Mouse (Mus musculus) stomach, embryonic 14.5 days (tissue): ENCODE measurements around the gene Foxr1. TPM values are rescaled to one million over a fixed set of nuclear protein-coding genes. Genes with fewer than 3 reads are reported as not detected.
A peak's percentile ranks its signal among the peaks of the same experiment; 100 is the strongest.

Source experiments
- ATAC-seq: fragments of 200-750 bp; cut with Nextera tagmentation; 2 replicates; pipeline ENCODE4 v1.8.0; 2017; ENCODE audit warnings: low read depth, moderate TSS enrichment; ENCODE audit not compliant: insufficient number of reproducible peaks, insufficient read depth, low FRiP score
- H3K27ac ChIP-seq: fragments of 300-500 bp; sonication (generic); 2 replicates; pipeline ENCODE4 v1.5.1; 2014; ENCODE audit warnings: mild to moderate bottlenecking, low read length, moderate library complexity, mixed read lengths
- H3K27me3 ChIP-seq: fragments of 300-500 bp; sonication (generic); 2 replicates; pipeline ENCODE4 v1.6.1; 2014; ENCODE audit warnings: low read length, control low read depth, mixed read lengths; ENCODE audit not compliant: control insufficient read depth, insufficient read depth
- H3K36me3 ChIP-seq: fragments of 300-500 bp; sonication (generic); 2 replicates; pipeline ENCODE4 v1.6.1; 2014; ENCODE audit warnings: mild to moderate bottlenecking, control low read depth, low read length, moderate library complexity, mixed read lengths; ENCODE audit not compliant: control insufficient read depth, insufficient read depth
- H3K4me1 ChIP-seq: fragments of 300-500 bp; sonication (generic); 2 replicates; pipeline ENCODE4 v1.6.1; 2014; ENCODE audit warnings: low read length, control low read depth, mixed read lengths; ENCODE audit not compliant: control insufficient read depth, insufficient read depth
- H3K4me2 ChIP-seq: fragments of 300-500 bp; sonication (generic); replicated peaks from 2 replicates; pipeline ENCODE4 v1.6.1; 2014; ENCODE audit warnings: low read depth, low read length, control low read depth
- H3K4me3 ChIP-seq: fragments of 300-500 bp; sonication (generic); 2 replicates; pipeline ENCODE4 v1.5.1; 2014; ENCODE audit warnings: low read depth, low read length, control low read depth
- H3K9ac ChIP-seq: fragments of 300-500 bp; sonication (generic); replicated peaks from 2 replicates; pipeline ENCODE4 v1.6.1; 2014; ENCODE audit warnings: low read depth, mild to moderate bottlenecking, control low read depth, low read length, moderate library complexity, mixed read lengths
- H3K9me3 ChIP-seq: fragments of 300-500 bp; sonication (generic); 2 replicates; pipeline ENCODE4 v1.6.1; 2016; ENCODE audit warnings: low read depth, low read length, control low read depth; ENCODE audit not compliant: control insufficient read depth
- WGBS: fragments of 180-500 bp; shearing (Covaris S2); extraction: QIAGEN DNeasy Blood & Tissue Kit; methylation state at CpG from one replicate; pipeline ENCODE4 v1.1.7; 2014; 5-methylcytosine and 5-hydroxymethylcytosine counted together
- polyA plus RNA-seq: library from polyadenylated mRNA; unstranded; fragments of >200 nt; fragmentation: Nextera tagmentation; extraction: Ambion mirVana; gene quantifications from 2 replicates; pipeline ENCODE4 v1.2.1, GENCODE M21; 2014

Gene Foxr1
- polyA plus RNA-seq, 1 experiment from 2014 or later, result not detected

- ATAC-seq, result no peak
- Histone ChIP-seq H3K4me1 (0 out of 2 replicates have a peak, but pooled peaks cover 8% of the 10 kb centered on the region), H3K27ac (no peak overlapping the region), H3K36me3 (peaks cover 30% of the 10 kb centered on the region), H3K9ac (no peak overlapping the region), H3K27me3 (no peaks in the 10 kb centered on the region), H3K4me3 (no peak overlapping the region), H3K4me2 (no peak overlapping the region), H3K9me3 (no peaks in the 10 kb centered on the region)
- whole genome bisulfite sequencing, result 87% methylated on average over 13 of the region's 13 CpGs
Observed at GRCm38 (mm10) chr9:44399114-44399794, 41.7 kb downstream of the Foxr1 start.

GRCm38 (mm10) chr9:44398551-44398950 lies 42.4 kb downstream of the Foxr1 start:
- peak overlapping the region; percentile 84 for H3K4me2 ChIP-seq
- no peak overlapping the region for H3K9ac ChIP-seq
- 78% methylated on average over 9 of the region's 9 CpGs for WGBS
- H3K9me3 ChIP-seq, result no peaks in the 10 kb centered on the region
- H3K36me3 ChIP-seq, result peaks cover 24% of the 10 kb centered on the region
- no peak overlapping the region for H3K4me3 ChIP-seq
- no peak for ATAC-seq
- H3K27ac ChIP-seq, result no peak overlapping the region
- 0 out of 2 replicates have a peak, but pooled peaks cover 8% of the 10 kb centered on the region for H3K4me1 ChIP-seq
- H3K27me3 ChIP-seq, result no peaks in the 10 kb centered on the region

- Histone ChIP-seq H3K27ac (no peak overlapping the region), H3K4me2 (peak overlapping the region; percentile 84), H3K4me3 (peak overlapping the region; percentile 77; the same call in 1 of the 2 replicates), H3K4me1 (0 out of 2 replicates have a peak, but pooled peaks cover 8% of the 10 kb centered on the region), H3K9ac (no peak overlapping the region), H3K36me3 (peaks cover 19% of the 10 kb centered on the region), H3K9me3 (no peaks in the 10 kb centered on the region), H3K27me3 (no peaks in the 10 kb centered on the region)
- 19% methylated on average over 4 of the region's 4 CpGs for WGBS
- ATAC-seq, result no peak
Observed at GRCm38 (mm10) chr9:44398087-44398486, 42.8 kb downstream of the Foxr1 start.

- WGBS, result under 1% methylated on average over 43 of the region's 43 CpGs
- peak within 1 kb of the TSS; percentile 63 for H3K9ac ChIP-seq
- H3K9me3 ChIP-seq, result no peaks in the 10 kb centered on the region
- H3K27ac ChIP-seq, result peak within 1 kb of the TSS; percentile 74; the same call in 1 of the 2 replicates
- ATAC-seq, result peak; percentile 99
- H3K4me1 ChIP-seq, result 0 out of 2 replicates have a peak, but pooled peaks cover 8% of the 10 kb centered on the region
- peak within 1 kb of the TSS; percentile 77 for H3K4me3 ChIP-seq
- H3K27me3 ChIP-seq, result no peaks in the 10 kb centered on the region
- peak within 1 kb of the TSS; percentile 84 for H3K4me2 ChIP-seq
- peaks cover 8% of the 10 kb centered on the region for H3K36me3 ChIP-seq
Observed at GRCm38 (mm10) chr9:44396684-44397411, 44.1 kb downstream of the Foxr1 start, which contains the start of gene Slc37a4. Slc37a4 (plus strand) TSS chr9:44396852.

GRCm38 (mm10) chr9:44391466-44391865 lies 49.5 kb downstream of the Foxr1 start:
- peak; percentile 37; the same call in 1 of the 2 replicates for ATAC-seq
- no peak overlapping the region for H3K27ac ChIP-seq
- WGBS, result 41% methylated on average over 4 of the region's 4 CpGs
- H3K4me2 ChIP-seq, result no peak overlapping the region
- H3K4me1 ChIP-seq, result 0 out of 2 replicates have a peak, but pooled peaks cover 3% of the 10 kb centered on the region
- no peaks in the 10 kb centered on the region for H3K27me3 ChIP-seq
- peaks cover 45% of the 10 kb centered on the region for H3K36me3 ChIP-seq
- H3K9ac ChIP-seq, result no peak overlapping the region
- H3K4me3 ChIP-seq, result no peak overlapping the region
- H3K9me3 ChIP-seq, result no peaks in the 10 kb centered on the region

GRCm38 (mm10) chr9:44389273-44389672 lies 51.7 kb downstream of the Foxr1 start:
- peaks cover 66% of the 10 kb centered on the region for H3K36me3 ChIP-seq
- no peaks in the 10 kb centered on the region for H3K4me1 ChIP-seq
- H3K9ac ChIP-seq, result no peak overlapping the region
- WGBS, result 58% methylated on average over 8 of the region's 8 CpGs
- H3K9me3 ChIP-seq, result no peaks in the 10 kb centered on the region
- H3K4me2 ChIP-seq, result no peak overlapping the region
- no peak overlapping the region for H3K27ac ChIP-seq
- H3K4me3 ChIP-seq, result no peak overlapping the region
- no peaks in the 10 kb centered on the region for H3K27me3 ChIP-seq
- no peak for ATAC-seq

GRCm38 (mm10) chr9:44387221-44387620 lies 53.7 kb downstream of the Foxr1 start:
- ATAC-seq, result no peak
- Histone ChIP-seq H3K4me2 (no peak overlapping the region), H3K4me1 (no peaks in the 10 kb centered on the region), H3K27ac (no peak overlapping the region), H3K9me3 (no peaks in the 10 kb centered on the region), H3K27me3 (no peaks in the 10 kb centered on the region), H3K4me3 (no peak overlapping the region), H3K36me3 (peaks cover 87% of the 10 kb centered on the region), H3K9ac (no peak overlapping the region)
- 78% methylated on average over 3 of the region's 3 CpGs for WGBS

- H3K4me3 ChIP-seq, result no peak overlapping the region
- WGBS, result 88% methylated on average over 13 of the region's 13 CpGs
- H3K9me3 ChIP-seq, result no peaks in the 10 kb centered on the region
- H3K9ac ChIP-seq, result no peak overlapping the region
- H3K4me1 ChIP-seq, result peaks cover 8% of the 10 kb centered on the region
- ATAC-seq, result no peak
- no peaks in the 10 kb centered on the region for H3K27me3 ChIP-seq
- H3K36me3 ChIP-seq, result peaks cover 81% of the 10 kb centered on the region
- H3K4me2 ChIP-seq, result no peak overlapping the region
- no peak overlapping the region for H3K27ac ChIP-seq
Observed at GRCm38 (mm10) chr9:44384596-44384995, 56.3 kb downstream of the Foxr1 start.
